Mouse (Mus musculus) testis, adult 2 months (tissue): Measurements from ENCODE around the gene Phospho1.

Experiments used
- CTCF ChIP-seq: fragments of 200-500 bp; IDR thresholded peaks from 2 replicates; pipeline ENCODE4 v1.5.1; 2012; ENCODE audit warnings: low read depth, mild to moderate bottlenecking, inconsistent platforms, low read length, moderate library complexity; ENCODE audit not compliant: control insufficient read depth, insufficient read depth, insufficient replicate concordance
- POLR2A ChIP-seq: fragments of 200-500 bp; IDR thresholded peaks from 2 replicates; pipeline ENCODE4 v1.6.1; 2012; ENCODE audit warnings: low read depth, mild to moderate bottlenecking, inconsistent platforms, low read length, moderate library complexity; ENCODE audit not compliant: control insufficient read depth

DNA sequence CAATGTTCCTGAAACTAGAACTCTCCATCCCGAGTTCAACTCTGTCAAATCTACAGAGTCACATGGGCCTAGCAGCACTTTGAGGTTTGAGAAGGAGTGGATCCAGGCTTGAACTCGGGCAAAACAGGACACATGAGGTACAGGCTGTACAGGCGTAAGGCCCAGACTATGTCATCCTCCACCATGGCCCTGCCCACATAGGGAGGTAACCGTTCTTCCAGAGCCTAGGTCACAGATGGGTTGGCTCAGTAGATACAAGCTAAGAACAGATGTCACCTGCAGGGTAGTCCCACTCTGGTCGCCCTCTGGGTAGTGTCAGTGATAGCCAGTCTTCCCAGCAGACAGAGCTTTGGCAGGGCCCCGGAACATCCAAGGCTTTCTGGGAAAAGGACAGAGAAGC is 37.8 kb upstream of the Phospho1 start:
- TF ChIP-seq POLR2A (no peak), CTCF (no peak)
